Mouse (Mus musculus): ENCODE measurements around the gene Mfsd11. TPM values are rescaled to one million over a fixed set of nuclear protein-coding genes. Genes with fewer than 3 reads are reported as not detected.

Mfsd11 gene
- polyA plus RNA-seq, 1 experiment from 2014 or later: 22.5 TPM

GRCm38 (mm10) chr11:116854279-116854678 is 2.0 kb downstream of the Mfsd11 start:
- peaks cover 34% of the 10 kb centered on the region for H3K36me3 ChIP-seq
- H3K4me3 ChIP-seq: peak overlapping the region; percentile 93
- WGBS: 49% methylated on average over 10 of the region's 10 CpGs
- no peaks in the 10 kb centered on the region for H3K27me3 ChIP-seq (ENCODE audit: low read depth, poor library complexity, severe bottlenecking)
- H3K4me1 ChIP-seq: peaks cover 37% of the 10 kb centered on the region
- H3K9me3 ChIP-seq (replicated peaks): no peaks in the 10 kb centered on the region
- H3K27ac ChIP-seq: 0 out of 2 replicates have a peak overlapping the region, but pooled peaks have one; percentile 97
- no peak for DNase-seq (ENCODE audit: low spot score)

- peak; percentile 57 for DNase-seq (ENCODE audit: low spot score)
- Histone ChIP-seq H3K9me3 (replicated peaks) (no peaks in the 10 kb centered on the region), H3K27ac (peak overlapping the region; percentile 21; the same call in 1 of the 2 replicates), H3K36me3 (peaks cover 31% of the 10 kb centered on the region), H3K4me3 (no peak overlapping the region), H3K4me1 (peaks cover 26% of the 10 kb centered on the region), H3K27me3 (ENCODE audit: low read depth, poor library complexity, severe bottlenecking) (no peaks in the 10 kb centered on the region)
- 44% methylated on average over 12 of the region's 12 CpGs for WGBS
Measured at GRCm38 (mm10) chr11:116857183-116857850, 5.1 kb downstream of the Mfsd11 start.

- H3K27ac ChIP-seq: no peak overlapping the region
- no peak overlapping the region for H3K4me3 ChIP-seq
- WGBS: 73% methylated on average over 10 of the region's 10 CpGs
- no peak for DNase-seq (ENCODE audit: low spot score)
- no peaks in the 10 kb centered on the region for H3K9me3 ChIP-seq (replicated peaks)
- H3K27me3 ChIP-seq (ENCODE audit: low read depth, poor library complexity, severe bottlenecking): no peaks in the 10 kb centered on the region
- no peaks in the 10 kb centered on the region for H3K4me1 ChIP-seq
- H3K36me3 ChIP-seq: peaks cover 75% of the 10 kb centered on the region
Measured at GRCm38 (mm10) chr11:116864444-116864843, 12.2 kb downstream of the Mfsd11 start.

GRCm38 (mm10) chr11:116865945-116866585 is 13.8 kb downstream of the Mfsd11 start:
- Histone ChIP-seq H3K36me3 (peaks cover 69% of the 10 kb centered on the region), H3K27me3 (ENCODE audit: low read depth, poor library complexity, severe bottlenecking) (no peaks in the 10 kb centered on the region), H3K27ac (no peak overlapping the region), H3K4me3 (no peak overlapping the region), H3K4me1 (no peaks in the 10 kb centered on the region), H3K9me3 (replicated peaks) (no peaks in the 10 kb centered on the region)
- 82% methylated on average over 12 of the region's 12 CpGs for WGBS
- no peak for DNase-seq (ENCODE audit: low spot score)

GRCm38 (mm10) chr11:116868129-116868528 is 15.9 kb downstream of the Mfsd11 start:
- Histone ChIP-seq H3K36me3 (peaks cover 67% of the 10 kb centered on the region), H3K9me3 (replicated peaks) (no peaks in the 10 kb centered on the region), H3K27ac (no peak overlapping the region), H3K27me3 (ENCODE audit: low read depth, poor library complexity, severe bottlenecking) (no peaks in the 10 kb centered on the region), H3K4me3 (no peak overlapping the region), H3K4me1 (no peaks in the 10 kb centered on the region)
- DNase-seq (ENCODE audit: low spot score): no peak
- WGBS: 71% methylated on average over 3 of the region's 3 CpGs

- WGBS: 82% methylated on average over 8 of the region's 8 CpGs
- Histone ChIP-seq H3K9me3 (replicated peaks) (no peaks in the 10 kb centered on the region), H3K4me1 (0 out of 2 replicates have a peak, but pooled peaks cover 2% of the 10 kb centered on the region), H3K36me3 (peaks cover 68% of the 10 kb centered on the region), H3K27me3 (ENCODE audit: low read depth, poor library complexity, severe bottlenecking) (no peaks in the 10 kb centered on the region), H3K27ac (no peak overlapping the region), H3K4me3 (no peak overlapping the region)
- DNase-seq (ENCODE audit: low spot score): no peak
Measured at GRCm38 (mm10) chr11:116869223-116869622, 17.0 kb downstream of the Mfsd11 start.

GRCm38 (mm10) chr11:116869641-116870040 is 17.4 kb downstream of the Mfsd11 start:
- Histone ChIP-seq H3K36me3 (peaks cover 68% of the 10 kb centered on the region), H3K27me3 (ENCODE audit: low read depth, poor library complexity, severe bottlenecking) (no peaks in the 10 kb centered on the region), H3K27ac (no peak overlapping the region), H3K4me3 (no peak overlapping the region), H3K9me3 (replicated peaks) (no peaks in the 10 kb centered on the region), H3K4me1 (0 out of 2 replicates have a peak, but pooled peaks cover 3% of the 10 kb centered on the region)
- WGBS: 95% methylated on average over 4 of the region's 4 CpGs
- no peak for DNase-seq (ENCODE audit: low spot score)

- Histone ChIP-seq H3K27me3 (ENCODE audit: low read depth, poor library complexity, severe bottlenecking) (no peaks in the 10 kb centered on the region), H3K9me3 (replicated peaks) (no peaks in the 10 kb centered on the region), H3K27ac (no peak overlapping the region), H3K4me1 (0 out of 2 replicates have a peak, but pooled peaks cover 3% of the 10 kb centered on the region), H3K36me3 (peaks cover 59% of the 10 kb centered on the region), H3K4me3 (no peak overlapping the region)
- no peak for DNase-seq (ENCODE audit: low spot score)
- 82% methylated on average over 9 of the region's 9 CpGs for WGBS
Measured at GRCm38 (mm10) chr11:116871538-116871937, 19.3 kb downstream of the Mfsd11 start.

- Histone ChIP-seq H3K36me3 (peaks cover 54% of the 10 kb centered on the region), H3K27ac (no peak overlapping the region)
- WGBS: 92% methylated on average over 20 of the region's 20 CpGs
Measured at GRCm38 (mm10) chr11:116873987-116874386, 21.7 kb downstream of the Mfsd11 start.

GRCm38 (mm10) chr11:116878454-116878853 is 26.2 kb downstream of the Mfsd11 start:
- no peak for DNase-seq (ENCODE audit: low spot score)
- WGBS: 92% methylated on average over 8 of the region's 8 CpGs
- Histone ChIP-seq H3K27ac (no peak overlapping the region), H3K27me3 (ENCODE audit: low read depth, poor library complexity, severe bottlenecking) (no peaks in the 10 kb centered on the region), H3K4me3 (no peak overlapping the region), H3K4me1 (0 out of 2 replicates have a peak, but pooled peaks cover 3% of the 10 kb centered on the region), H3K9me3 (replicated peaks) (no peaks in the 10 kb centered on the region), H3K36me3 (peaks cover 21% of the 10 kb centered on the region)

More at GRCm38 (mm10) chr11:116873987-116874386, 21.7 kb downstream of the Mfsd11 start:
- no peak overlapping the region for H3K4me3 ChIP-seq
- DNase-seq (ENCODE audit: low spot score): no peak
- H3K4me1 ChIP-seq: 0 out of 2 replicates have a peak, but pooled peaks cover 3% of the 10 kb centered on the region
- H3K27me3 ChIP-seq (ENCODE audit: low read depth, poor library complexity, severe bottlenecking): no peaks in the 10 kb centered on the region
- H3K9me3 ChIP-seq (replicated peaks): no peaks in the 10 kb centered on the region

GRCm38 (mm10) chr11:116880839-116881238 is 28.6 kb downstream of the Mfsd11 start:
- Histone ChIP-seq H3K27ac (no peak overlapping the region), H3K9me3 (replicated peaks) (no peaks in the 10 kb centered on the region), H3K4me1 (peaks cover 5% of the 10 kb centered on the region), H3K4me3 (no peak overlapping the region), H3K36me3 (0 out of 2 replicates have a peak, but pooled peaks cover 2% of the 10 kb centered on the region), H3K27me3 (ENCODE audit: low read depth, poor library complexity, severe bottlenecking) (peaks cover 14% of the 10 kb centered on the region)
- 77% methylated on average over 7 of the region's 7 CpGs for WGBS
- no peak for DNase-seq (ENCODE audit: low spot score)

GRCm38 (mm10) chr11:116881440-116881839 is 29.2 kb downstream of the Mfsd11 start:
- no peak for DNase-seq (ENCODE audit: low spot score)
- no peaks in the 10 kb centered on the region for H3K36me3 ChIP-seq
- no peak overlapping the region for H3K27ac ChIP-seq
- H3K27me3 ChIP-seq (ENCODE audit: low read depth, poor library complexity, severe bottlenecking): peaks cover 20% of the 10 kb centered on the region
- H3K9me3 ChIP-seq (replicated peaks): no peaks in the 10 kb centered on the region
- H3K4me3 ChIP-seq: no peak overlapping the region
- WGBS: 84% methylated on average over 5 of the region's 5 CpGs
- H3K4me1 ChIP-seq: peaks cover 8% of the 10 kb centered on the region

- Histone ChIP-seq H3K27me3 (ENCODE audit: low read depth, poor library complexity, severe bottlenecking) (peaks cover 30% of the 10 kb centered on the region), H3K36me3 (no peaks in the 10 kb centered on the region), H3K4me1 (peaks cover 8% of the 10 kb centered on the region), H3K4me3 (no peak overlapping the region), H3K9me3 (replicated peaks) (no peaks in the 10 kb centered on the region), H3K27ac (no peak overlapping the region)
- DNase-seq (ENCODE audit: low spot score): no peak
- WGBS: 78% methylated on average over 10 of the region's 10 CpGs
Measured at GRCm38 (mm10) chr11:116882446-116882845, 30.2 kb downstream of the Mfsd11 start.

All from limb, embryonic 10.5 days (tissue).